Mouse (Mus musculus) adrenal gland, postnatal 10 days (tissue): ENCODE measurements at regions not wholly inside any gene's neighbourhood (a gene's known extent, or its start where the extent isn't known, plus 50 kb on each side); places are given as distances from the start of the nearest gene placed in this dataset.
A peak's percentile ranks its signal among the peaks of the same experiment; 100 is the strongest.

Experiments
- DNase-seq: peaks from one replicate; pipeline ENCODE4 v3.0.0; 2021; ENCODE audit warnings: mixed read lengths

GRCm38 (mm10) chr5:126023906-126024305, 492.3 kb downstream of the Tmem132b start:
- DNase-seq = no peak

GRCm38 (mm10) chr5:126034846-126035245, 503.3 kb downstream of the Tmem132b start:
- no peak for DNase-seq

DNA sequence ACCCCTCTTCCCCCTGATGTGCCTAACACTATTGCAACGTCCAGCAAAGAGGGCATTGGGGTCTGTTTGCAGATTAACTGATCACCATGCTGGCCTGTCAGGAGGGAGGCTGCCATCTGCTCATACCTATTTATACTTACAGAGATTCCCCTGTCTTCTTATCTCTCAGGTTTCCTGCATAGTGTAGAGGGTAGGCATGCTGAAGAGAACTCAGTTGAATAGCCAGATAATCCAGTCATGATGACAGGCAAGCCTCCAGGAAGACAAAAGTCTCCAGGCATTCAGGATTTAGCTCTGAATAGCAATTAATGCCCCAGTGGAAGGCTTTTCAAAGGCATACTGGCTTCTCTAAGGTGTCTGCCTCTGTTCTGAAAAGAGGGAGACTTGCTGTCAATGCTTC, 505.1 kb downstream of the Tmem132b start:
- DNase-seq = no peak

GRCm38 (mm10) chr5:126045761-126046160, 514.2 kb downstream of the Tmem132b start:
- peak; percentile 2 for DNase-seq

DNA sequence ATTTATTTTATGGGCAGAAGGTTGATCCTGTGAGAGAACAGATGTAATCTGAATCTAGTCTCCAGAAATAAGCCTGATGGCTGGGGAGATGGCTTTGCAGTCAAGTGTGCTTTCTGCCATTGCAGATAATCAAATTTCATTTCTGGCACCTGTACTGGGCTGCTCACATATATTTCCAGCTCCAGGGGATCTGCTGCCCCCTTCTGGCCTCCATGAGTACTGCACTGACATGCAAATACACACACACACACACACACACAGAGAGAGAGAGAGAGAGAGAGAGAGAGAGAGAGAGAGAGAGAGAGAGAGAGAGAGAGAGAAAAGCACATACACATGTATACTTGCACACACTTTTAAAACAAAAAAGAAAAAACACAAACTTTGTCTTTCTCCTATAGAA, 532.1 kb downstream of the Tmem132b start:
- no peak for DNase-seq

GRCm38 (mm10) chr5:126079281-126079838, 547.8 kb downstream of the Tmem132b start:
- DNase-seq = no peak

GRCm38 (mm10) chr5:126088251-126088914, 556.8 kb downstream of the Tmem132b start:
- DNase-seq = no peak

GRCm38 (mm10) chr5:126093196-126093595, 561.6 kb downstream of the Tmem132b start:
- DNase-seq = no peak

DNA sequence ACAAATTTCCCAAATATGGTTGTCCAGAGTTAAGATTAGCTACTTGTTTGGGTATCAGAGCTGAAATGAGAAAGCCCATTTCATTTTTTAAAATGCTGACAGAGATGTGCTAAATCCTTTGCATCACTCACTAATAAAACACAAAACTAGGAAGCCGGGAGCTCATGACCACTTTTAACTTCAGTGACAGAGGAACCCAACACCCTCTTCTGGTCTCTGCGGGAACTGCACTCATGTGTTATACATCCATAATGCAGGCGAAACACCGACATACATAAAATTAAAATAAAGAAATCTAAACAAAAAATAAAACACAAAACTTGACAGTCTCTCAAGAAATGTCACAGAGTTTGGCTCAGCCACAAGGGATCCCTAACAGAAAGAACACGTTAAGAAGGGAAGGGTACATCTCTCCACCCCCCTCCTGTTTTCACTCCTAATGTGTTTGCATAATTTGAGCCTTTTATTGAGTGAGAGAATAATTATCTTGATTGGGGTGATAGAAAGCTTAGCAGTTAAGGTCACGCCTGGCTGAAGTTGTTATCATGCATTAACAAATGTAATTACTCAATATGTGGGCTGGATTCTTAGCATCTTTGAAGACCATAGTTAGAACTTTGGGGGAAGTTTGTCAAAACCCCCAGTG, 565.2 kb downstream of the Tmem132b start:
- no peak for DNase-seq

GRCm38 (mm10) chr5:126097262-126097628, 565.7 kb downstream of the Tmem132b start:
- no peak for DNase-seq

GRCm38 (mm10) chr5:126098433-126098832, 566.9 kb downstream of the Tmem132b start:
- no peak for DNase-seq

- no peak for DNase-seq
Measured at GRCm38 (mm10) chr5:126099931-126100330, 568.4 kb downstream of the Tmem132b start.

DNA sequence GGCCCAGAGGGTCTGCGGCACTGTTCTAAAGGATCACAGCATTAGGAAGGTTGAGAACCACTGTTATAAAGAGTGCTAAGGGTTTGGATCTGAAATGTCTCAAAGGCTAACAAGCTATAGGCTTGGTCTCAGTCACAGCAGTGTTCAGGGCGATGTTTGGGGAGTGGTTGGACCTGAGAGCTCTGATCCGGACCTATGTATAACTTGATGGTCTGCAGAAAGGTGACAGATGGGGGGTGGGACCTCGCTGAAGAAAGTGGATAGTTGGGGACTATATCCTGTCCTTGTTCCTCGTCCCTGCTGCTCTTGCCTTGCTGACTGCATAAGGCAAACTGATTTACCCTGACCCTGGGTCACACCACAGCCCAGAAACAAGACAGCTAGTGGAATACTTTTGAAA, 572.9 kb downstream of the Tmem132b start:
- DNase-seq = no peak

- no peak for DNase-seq
Measured at GRCm38 (mm10) chr5:126104883-126105282, 573.3 kb downstream of the Tmem132b start.

DNA sequence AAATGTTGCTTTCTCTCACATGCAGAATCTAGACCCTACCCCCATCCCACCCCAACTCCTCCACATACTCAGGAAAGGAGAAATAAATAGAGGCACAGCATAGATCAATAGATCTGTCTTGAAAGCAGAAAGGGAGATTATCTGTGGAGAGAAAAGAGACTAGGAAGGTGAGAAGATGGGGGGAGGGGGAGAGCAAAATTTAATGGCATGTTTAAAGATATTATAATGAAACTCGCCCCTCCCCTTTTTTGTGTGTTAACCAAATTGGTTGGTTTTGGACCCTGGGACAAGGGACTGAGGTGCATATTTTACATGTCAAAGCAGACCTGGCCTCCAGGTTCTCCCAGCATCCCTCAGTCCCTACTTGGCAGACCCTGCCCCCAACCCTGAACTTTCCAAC, 573.9 kb downstream of the Tmem132b start:
- DNase-seq = no peak

GRCm38 (mm10) chr5:126107020-126107419, 575.4 kb downstream of the Tmem132b start:
- no peak for DNase-seq

DNA sequence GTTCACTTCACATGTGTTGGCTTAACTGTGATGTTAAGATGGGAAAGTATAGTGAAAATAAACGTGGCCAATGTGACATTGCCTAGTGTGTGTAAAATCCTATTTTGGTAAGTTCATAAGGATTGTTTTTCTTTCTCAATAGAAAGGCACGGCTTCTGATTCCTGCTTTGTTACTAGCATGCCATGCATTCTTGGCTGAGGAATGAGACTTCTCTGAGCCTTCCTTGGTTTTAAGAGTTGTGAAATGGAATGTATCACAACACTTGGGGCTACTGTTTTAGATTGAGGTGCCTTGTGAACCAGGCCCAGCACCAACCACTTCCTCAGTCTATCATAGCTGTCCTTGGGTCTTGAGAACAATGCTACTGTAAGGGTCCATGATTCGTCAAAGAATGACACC, 577.3 kb downstream of the Tmem132b start:
- DNase-seq = no peak

DNA sequence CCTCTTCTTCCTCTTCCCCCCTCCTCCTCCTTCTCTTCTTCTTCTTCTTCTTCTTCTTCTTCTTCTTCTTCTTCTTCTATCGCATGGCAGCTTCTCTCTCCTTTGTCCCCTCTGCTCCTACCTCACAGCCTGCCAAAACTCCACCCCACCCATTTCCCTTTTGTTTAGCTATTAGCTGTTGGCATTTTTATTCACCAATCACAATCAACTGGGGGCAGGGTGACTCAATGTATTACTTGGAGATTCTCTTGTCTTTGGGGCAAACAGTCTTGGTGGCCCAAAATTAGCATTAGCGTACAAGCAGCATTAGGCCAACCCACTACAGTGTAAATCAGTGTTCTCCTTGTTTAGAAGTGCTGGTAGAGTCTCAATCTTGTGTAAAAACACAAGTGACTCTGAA, 585.7 kb downstream of the Tmem132b start:
- no peak for DNase-seq

GRCm38 (mm10) chr5:126117906-126118521, 586.4 kb downstream of the Tmem132b start:
- no peak for DNase-seq

GRCm38 (mm10) chr5:126118731-126119130, 587.2 kb downstream of the Tmem132b start:
- no peak for DNase-seq

GRCm38 (mm10) chr5:126123216-126123615, 591.6 kb downstream of the Tmem132b start:
- no peak for DNase-seq

DNA sequence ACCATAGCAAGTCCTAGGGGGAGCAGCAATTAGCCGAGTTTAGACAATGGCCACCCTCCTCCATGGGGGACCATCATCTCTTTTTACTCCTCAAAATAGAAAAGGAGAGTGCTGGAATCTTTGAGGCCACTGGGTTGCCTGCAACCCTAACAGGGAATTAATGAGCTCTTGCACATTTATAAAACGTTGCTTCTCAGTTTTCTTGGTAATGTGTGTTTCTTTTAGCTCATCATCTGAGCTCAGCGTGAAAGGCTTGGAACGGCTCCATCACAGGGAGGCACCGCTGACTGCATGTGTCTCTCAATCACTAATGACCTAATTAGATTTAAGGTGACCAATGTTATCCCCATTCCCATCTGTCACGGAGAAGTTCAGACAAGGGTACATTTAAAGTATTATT, 595.9 kb downstream of the Tmem132b start:
- DNase-seq = no peak

DNA sequence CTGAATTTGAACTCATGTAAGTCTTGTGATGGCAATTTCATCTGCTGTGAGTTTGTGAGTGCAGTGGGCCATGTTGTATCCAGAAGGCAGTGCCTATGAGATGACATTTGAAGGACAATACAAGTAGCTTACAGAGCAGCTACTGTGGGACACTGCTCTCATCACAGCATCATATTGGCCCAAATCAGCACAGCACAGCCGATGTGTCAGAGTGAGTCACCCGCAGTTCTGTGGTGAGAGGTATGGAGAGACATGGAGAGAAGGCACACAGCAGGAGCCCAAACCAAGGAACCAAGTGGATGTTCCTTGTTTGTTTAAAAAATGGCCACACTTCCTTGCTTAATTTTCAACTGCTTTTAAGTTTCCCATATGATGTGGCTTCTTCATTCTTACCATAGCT, 617.3 kb downstream of the Tmem132b start:
- no peak for DNase-seq
